Mouse (Mus musculus): ENCODE measurements at regions not wholly inside any gene's neighbourhood (a gene's known extent, or its start where the extent isn't known, plus 50 kb on each side); places are given as distances from the start of the nearest gene placed in this dataset.

- H3K27me3 ChIP-seq (ENCODE audit: control insufficient read depth, insufficient read depth, low read length) = no peaks in the 10 kb centered on the region
- TF ChIP-seq POLR2A (IDR thresholded peaks at IDR 0.05; ENCODE audit: control insufficient read depth, low read depth, low read length) = no peak
- TF ChIP-seq CTCF (IDR thresholded peaks at IDR 0.05; ENCODE audit: control insufficient read depth, insufficient read depth, insufficient replicate concordance, low read depth, low read length) = no peak
- H3K4me3 ChIP-seq (ENCODE audit: control insufficient read depth, low read depth, low read length) = no peak overlapping the region
- H3K27ac ChIP-seq (ENCODE audit: control insufficient read depth, insufficient read depth, low read depth, low read length) = no peak overlapping the region
- no peaks in the 10 kb centered on the region for H3K4me1 ChIP-seq (ENCODE audit: control insufficient read depth, insufficient read depth, low read length)
- no peaks in the 10 kb centered on the region for H3K36me3 ChIP-seq (ENCODE audit: control insufficient read depth, insufficient read depth, low read length)
Observed at GRCm38 (mm10) chr4:26965831-26966230, 619.1 kb upstream of the Manea start.

DNA sequence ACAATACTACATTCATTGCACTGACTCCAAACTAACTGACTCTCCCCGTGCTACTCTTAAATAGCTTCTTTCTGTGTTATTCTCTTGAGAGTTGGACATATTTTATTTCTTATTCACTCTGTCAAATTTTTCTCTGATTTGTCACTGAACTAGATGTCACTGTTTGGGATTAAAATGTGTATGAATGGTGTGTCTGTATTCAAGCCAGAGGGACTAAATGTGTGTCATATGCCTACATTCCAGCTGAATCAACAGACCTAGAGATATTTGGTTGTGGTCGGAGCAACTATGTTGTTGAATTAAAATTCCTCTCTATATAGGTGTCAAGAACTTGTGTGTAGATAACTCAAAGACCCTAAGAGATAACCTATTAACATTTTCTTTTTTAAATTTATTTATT is 618.2 kb upstream of the Manea start:
- TF ChIP-seq CTCF (IDR thresholded peaks at IDR 0.05; ENCODE audit: control insufficient read depth, insufficient read depth, insufficient replicate concordance, low read depth, low read length) (no peak), POLR2A (IDR thresholded peaks at IDR 0.05; ENCODE audit: control insufficient read depth, low read depth, low read length) (no peak)
- Histone ChIP-seq H3K4me3 (ENCODE audit: control insufficient read depth, low read depth, low read length) (no peak overlapping the region), H3K4me1 (ENCODE audit: control insufficient read depth, insufficient read depth, low read length) (no peaks in the 10 kb centered on the region), H3K27me3 (ENCODE audit: control insufficient read depth, insufficient read depth, low read length) (no peaks in the 10 kb centered on the region), H3K36me3 (ENCODE audit: control insufficient read depth, insufficient read depth, low read length) (no peaks in the 10 kb centered on the region), H3K27ac (ENCODE audit: control insufficient read depth, insufficient read depth, low read depth, low read length) (no peak overlapping the region)

GRCm38 (mm10) chr4:26944617-26945016 is 597.9 kb upstream of the Manea start:
- Histone ChIP-seq H3K36me3 (ENCODE audit: control insufficient read depth, insufficient read depth, low read length) (no peaks in the 10 kb centered on the region), H3K4me1 (ENCODE audit: control insufficient read depth, insufficient read depth, low read length) (no peaks in the 10 kb centered on the region), H3K27ac (ENCODE audit: control insufficient read depth, insufficient read depth, low read depth, low read length) (no peak overlapping the region), H3K27me3 (ENCODE audit: control insufficient read depth, insufficient read depth, low read length) (no peaks in the 10 kb centered on the region), H3K4me3 (ENCODE audit: control insufficient read depth, low read depth, low read length) (no peak overlapping the region)
- TF ChIP-seq CTCF (IDR thresholded peaks at IDR 0.05; ENCODE audit: control insufficient read depth, insufficient read depth, insufficient replicate concordance, low read depth, low read length) (no peak), POLR2A (IDR thresholded peaks at IDR 0.05; ENCODE audit: control insufficient read depth, low read depth, low read length) (no peak)

DNA sequence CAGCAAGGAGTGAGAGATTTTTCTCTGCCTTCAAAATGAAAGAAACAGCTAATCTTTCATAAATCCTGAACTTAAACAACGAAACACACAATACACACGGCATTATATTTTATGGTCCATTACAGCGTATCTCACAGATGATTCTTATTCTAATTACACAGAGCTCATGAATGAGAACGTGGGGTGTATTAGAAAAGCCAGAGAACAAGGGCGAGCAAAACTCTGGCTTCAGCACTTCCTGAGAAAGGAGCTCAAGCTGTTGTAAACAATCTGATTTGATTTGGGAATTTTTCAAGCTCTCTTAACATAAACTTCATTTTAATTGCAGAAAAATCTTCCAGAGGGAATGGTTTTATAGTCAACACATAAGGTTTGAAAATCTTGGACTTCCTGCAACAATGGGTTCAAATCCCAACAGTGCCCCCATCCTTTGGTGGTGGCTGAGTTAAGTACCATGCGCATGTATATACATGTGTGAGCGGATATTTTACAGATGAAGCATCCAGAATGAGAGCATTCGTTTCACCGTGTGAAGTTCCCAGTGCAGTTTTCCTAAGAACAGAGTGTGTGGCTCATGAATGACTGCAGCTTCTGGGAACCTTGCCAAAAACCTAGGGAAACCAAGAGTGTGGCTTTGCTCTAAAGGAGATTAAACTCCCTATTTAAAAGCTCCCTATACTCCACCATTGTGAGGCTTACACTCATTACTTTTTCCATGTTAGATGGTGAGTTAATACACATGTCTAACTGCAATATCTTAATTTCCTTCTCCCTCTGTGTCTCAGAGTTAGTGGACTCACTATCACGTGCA is 587.5 kb upstream of the Manea start:
- TF ChIP-seq POLR2A (IDR thresholded peaks at IDR 0.05; ENCODE audit: control insufficient read depth, low read depth, low read length) (no peak), CTCF (IDR thresholded peaks at IDR 0.05; ENCODE audit: control insufficient read depth, insufficient read depth, insufficient replicate concordance, low read depth, low read length) (no peak)
- no peak overlapping the region for H3K4me3 ChIP-seq (ENCODE audit: control insufficient read depth, low read depth, low read length)
- H3K27me3 ChIP-seq (ENCODE audit: control insufficient read depth, insufficient read depth, low read length) = no peaks in the 10 kb centered on the region
- H3K36me3 ChIP-seq (ENCODE audit: control insufficient read depth, insufficient read depth, low read length) = no peaks in the 10 kb centered on the region
- no peak overlapping the region for H3K27ac ChIP-seq (ENCODE audit: control insufficient read depth, insufficient read depth, low read depth, low read length)
- H3K4me1 ChIP-seq (ENCODE audit: control insufficient read depth, insufficient read depth, low read length) = no peaks in the 10 kb centered on the region

DNA sequence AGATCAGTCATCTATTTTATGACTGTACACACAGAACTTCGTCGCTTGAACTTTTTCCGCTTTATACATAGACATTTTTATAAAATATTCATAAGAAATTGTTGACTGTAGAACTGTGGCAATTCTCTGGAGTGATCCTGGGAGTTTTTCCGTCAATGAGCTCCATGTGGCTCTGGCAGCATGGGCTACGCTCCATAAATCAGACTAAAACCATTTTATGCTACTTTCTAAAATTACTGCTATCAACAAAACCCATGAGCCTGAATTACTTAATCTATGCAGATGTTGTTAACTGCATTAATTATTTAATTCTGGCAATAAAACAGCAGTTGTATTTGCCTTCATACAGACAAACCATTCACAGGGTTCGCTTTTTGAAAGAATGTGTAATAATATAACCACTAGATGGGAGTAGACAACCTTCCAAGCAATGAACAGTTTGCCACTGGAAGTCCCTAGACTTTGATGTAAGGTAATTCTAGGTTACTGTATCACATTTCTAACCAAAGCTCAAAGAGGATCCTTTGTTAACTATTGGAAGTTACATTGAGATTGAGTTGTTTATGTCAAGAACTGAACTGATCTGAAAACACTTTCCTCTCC is 583.3 kb upstream of the Manea start:
- TF ChIP-seq POLR2A (IDR thresholded peaks at IDR 0.05; ENCODE audit: control insufficient read depth, low read depth, low read length) (no peak), CTCF (IDR thresholded peaks at IDR 0.05; ENCODE audit: control insufficient read depth, insufficient read depth, insufficient replicate concordance, low read depth, low read length) (no peak)
- Histone ChIP-seq H3K27me3 (ENCODE audit: control insufficient read depth, insufficient read depth, low read length) (no peaks in the 10 kb centered on the region), H3K4me3 (ENCODE audit: control insufficient read depth, low read depth, low read length) (no peak overlapping the region), H3K27ac (ENCODE audit: control insufficient read depth, insufficient read depth, low read depth, low read length) (no peak overlapping the region), H3K36me3 (ENCODE audit: control insufficient read depth, insufficient read depth, low read length) (no peaks in the 10 kb centered on the region), H3K4me1 (ENCODE audit: control insufficient read depth, insufficient read depth, low read length) (no peaks in the 10 kb centered on the region)

DNA sequence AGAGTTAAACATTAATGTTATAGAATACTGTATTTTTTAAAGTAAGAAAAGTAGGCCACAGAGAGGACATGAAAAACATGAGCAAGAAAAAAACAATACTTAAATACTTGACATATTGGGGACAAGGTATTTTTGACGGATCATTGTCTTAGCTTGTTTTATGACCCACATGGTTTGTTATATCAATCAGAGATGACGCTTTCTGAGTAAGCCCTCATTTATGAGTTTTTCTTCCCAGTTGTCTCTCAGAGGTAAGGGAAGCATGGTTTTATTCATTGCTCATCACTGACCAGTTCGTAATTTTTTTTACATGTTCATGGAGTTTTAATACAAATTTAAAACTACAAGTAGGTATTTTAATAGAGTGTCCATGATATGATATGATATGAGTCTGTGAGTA is 579.4 kb upstream of the Manea start:
- Histone ChIP-seq H3K4me1 (ENCODE audit: control insufficient read depth, insufficient read depth, low read length) (no peaks in the 10 kb centered on the region), H3K27ac (ENCODE audit: control insufficient read depth, insufficient read depth, low read depth, low read length) (no peak overlapping the region), H3K36me3 (ENCODE audit: control insufficient read depth, insufficient read depth, low read length) (no peaks in the 10 kb centered on the region), H3K4me3 (ENCODE audit: control insufficient read depth, low read depth, low read length) (no peak overlapping the region), H3K27me3 (ENCODE audit: control insufficient read depth, insufficient read depth, low read length) (no peaks in the 10 kb centered on the region)
- TF ChIP-seq CTCF (IDR thresholded peaks at IDR 0.05; ENCODE audit: control insufficient read depth, insufficient read depth, insufficient replicate concordance, low read depth, low read length) (no peak), POLR2A (IDR thresholded peaks at IDR 0.05; ENCODE audit: control insufficient read depth, low read depth, low read length) (no peak)

- Histone ChIP-seq H3K4me3 (ENCODE audit: control insufficient read depth, low read depth, low read length) (no peak overlapping the region), H3K36me3 (ENCODE audit: control insufficient read depth, insufficient read depth, low read length) (no peaks in the 10 kb centered on the region), H3K27me3 (ENCODE audit: control insufficient read depth, insufficient read depth, low read length) (no peaks in the 10 kb centered on the region), H3K27ac (ENCODE audit: control insufficient read depth, insufficient read depth, low read depth, low read length) (no peak overlapping the region), H3K4me1 (ENCODE audit: control insufficient read depth, insufficient read depth, low read length) (no peaks in the 10 kb centered on the region)
- TF ChIP-seq POLR2A (IDR thresholded peaks at IDR 0.05; ENCODE audit: control insufficient read depth, low read depth, low read length) = no peak
- TF ChIP-seq CTCF (IDR thresholded peaks at IDR 0.05; ENCODE audit: control insufficient read depth, insufficient read depth, insufficient replicate concordance, low read depth, low read length) = no peak
Observed at GRCm38 (mm10) chr4:26888514-26888913, 541.8 kb upstream of the Manea start.
